Mouse (Mus musculus) left cerebral cortex, postnatal 14 days (tissue): Measurements from ENCODE around the gene Slc6a5. TPM values are rescaled to one million over a fixed set of nuclear protein-coding genes. Genes with fewer than 3 reads are reported as not detected.

Experiments
- DNase-seq, 2 experiments: peaks; one replicate each; pipeline ENCODE4 v3.0.0; 2021 to 2022; ENCODE audit warnings: low spot score in 2 of 2, mixed read lengths in 1 of 2
- intact Hi-C: fragments of 180-260 bp; cut with DNase I; formaldehyde crosslinking; loops from one replicate; pipeline ENCODE4 v1.15.1; 2025
- long read RNA-seq, 2 experiments: library from polyadenylated mRNA; stranded (forward); transcript quantifications; one replicate each; pipeline ENCODE4 v2.0.0; 2021
- total RNA-seq, 2 experiments: library from RNA; stranded (reverse); gene quantifications; 2 replicates each; pipeline ENCODE4 v1.2.3; 2021

Slc6a5 gene
- total RNA-seq = under 1 TPM; 0.04 to 0.18 TPM
- long read RNA-seq, experiment 1 = 0 reads
- long read RNA-seq, experiment 2 = 0 reads

DNA sequence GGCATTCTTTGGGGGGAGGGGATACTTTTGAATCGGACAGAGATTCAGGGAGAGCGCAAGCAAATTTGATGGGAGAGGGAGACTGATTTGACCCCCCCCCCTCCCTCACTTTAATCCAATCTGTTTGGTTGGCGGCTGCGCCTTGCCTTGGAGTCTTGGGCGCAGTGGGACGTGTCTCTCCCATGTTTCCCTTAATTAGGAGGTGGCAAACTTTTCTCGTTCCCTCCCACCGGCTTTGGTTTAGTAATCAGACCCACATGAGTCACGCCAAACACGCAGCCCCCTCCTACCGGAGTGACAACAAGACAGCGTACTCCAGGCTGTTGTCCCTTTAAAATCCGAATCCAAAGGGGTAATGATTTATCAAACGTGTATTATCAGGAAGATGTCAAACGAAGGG is at the start of gene Slc6a5:
Gene Slc6a5, plus strand, starts transcription at position 297 of the 400 bp plus-strand sequence.
- DNase-seq = no peak
- intact Hi-C loops = loop anchor here (5.0 kb wide), 3 partner anchors 273 to 1712 kb away; partner anchors contain the start of genes Dbx1 and Slc17a6

DNA sequence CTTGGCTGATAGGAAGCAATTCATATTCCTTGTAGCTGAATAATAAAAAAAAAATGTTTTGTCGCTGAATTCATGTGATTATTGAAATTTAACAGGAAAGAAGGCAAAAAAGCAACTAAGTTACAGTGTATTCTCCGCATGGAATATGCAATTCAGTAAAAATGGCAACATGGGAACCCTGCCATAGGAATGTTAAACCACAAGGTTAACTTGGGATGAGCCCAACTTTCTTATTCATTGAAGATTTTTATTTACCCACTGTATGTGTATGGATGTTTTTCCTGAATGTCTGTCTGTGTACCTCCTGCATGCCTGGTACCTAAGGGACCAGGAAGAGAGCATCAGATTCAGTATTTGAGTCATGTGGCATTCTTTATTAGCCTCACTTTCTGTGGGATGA is 48.8 kb upstream of the Slc6a5 start:
- intact Hi-C loops = no loop called here
- no peak for DNase-seq

DNA sequence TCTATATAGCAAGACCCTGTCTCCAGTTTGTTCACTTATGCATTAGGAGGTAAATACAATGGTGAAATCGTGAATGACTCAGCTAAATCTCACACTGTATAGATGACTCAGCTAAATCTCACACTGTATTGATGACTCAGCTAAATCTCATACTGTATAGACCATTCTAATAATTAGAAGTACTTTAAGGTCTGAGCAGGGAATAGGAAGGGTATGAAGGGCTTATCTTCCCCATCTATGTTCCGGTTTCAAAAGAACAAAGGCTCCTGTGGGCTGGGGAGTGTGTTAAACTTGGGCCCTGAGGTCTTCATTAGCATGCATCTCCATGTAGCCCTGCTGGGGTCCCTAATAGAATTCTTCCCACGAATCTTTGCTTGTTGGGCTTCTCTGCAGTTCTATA is 46.2 kb upstream of the Slc6a5 start:
- intact Hi-C loops = no loop called here
- DNase-seq = no peak

DNA sequence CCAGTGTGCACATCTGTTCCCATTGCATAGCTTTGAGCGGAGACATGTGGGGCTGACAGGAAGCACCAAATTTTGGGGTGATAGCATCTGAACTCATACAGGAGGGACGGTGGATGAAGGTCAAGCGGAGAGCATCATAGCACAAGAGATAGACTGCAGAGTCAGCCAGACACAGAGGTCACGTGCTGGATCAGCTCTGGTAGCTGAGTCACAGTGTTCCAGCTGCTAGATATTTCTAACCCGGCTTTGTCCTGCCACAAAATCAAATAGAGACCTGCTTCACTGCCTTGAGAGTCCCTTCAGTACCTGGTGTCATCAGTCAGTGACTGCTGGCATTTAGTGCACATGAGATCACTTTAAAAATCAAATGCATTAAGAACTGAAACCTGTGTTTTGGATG is 40.3 kb upstream of the Slc6a5 start:
- intact Hi-C loops = no loop called here
- DNase-seq = no peak

DNA sequence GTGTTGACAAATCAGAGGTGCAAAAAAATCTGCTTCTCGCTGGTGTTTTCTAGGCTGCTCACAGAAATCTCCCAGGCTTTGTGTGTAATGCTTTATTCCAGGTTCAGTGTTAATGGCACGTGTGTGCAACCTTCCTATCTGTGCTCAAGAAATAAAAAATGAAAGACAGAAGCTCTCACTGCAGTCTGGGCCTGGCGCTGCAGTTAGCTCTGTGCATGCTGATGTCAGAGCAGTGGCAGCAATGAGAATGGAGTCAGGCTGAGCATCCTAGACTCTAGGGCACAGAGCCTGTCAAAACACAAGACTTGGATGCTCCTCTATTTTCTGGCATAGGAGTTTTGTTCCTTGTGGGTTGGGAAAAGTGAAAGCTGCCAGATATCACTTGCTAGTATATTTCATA is 39.7 kb upstream of the Slc6a5 start:
- peak; percentile 12 to 34 for DNase-seq
- intact Hi-C loops = no loop called here

DNA sequence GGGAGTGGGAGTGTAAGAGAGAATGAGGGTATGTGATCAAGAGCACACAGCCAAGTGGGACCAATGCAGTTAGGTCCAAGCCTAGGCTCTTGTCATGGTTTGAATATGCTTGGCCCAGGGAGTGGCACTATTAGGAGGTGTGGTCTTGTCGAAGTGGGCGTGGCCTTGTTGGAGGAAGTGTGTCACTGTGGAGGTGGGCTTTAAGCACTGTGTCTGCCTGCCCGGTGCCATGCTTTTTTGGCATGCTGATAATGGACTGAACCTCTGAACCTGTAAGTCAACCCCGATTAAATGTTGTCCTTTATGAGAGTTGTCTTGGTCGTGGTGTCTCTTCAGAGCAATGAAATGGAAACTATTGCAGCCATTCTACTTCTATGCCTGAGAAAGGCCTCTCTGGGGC is 32.6 kb upstream of the Slc6a5 start:
- DNase-seq = no peak
- intact Hi-C loops = no loop called here

DNA sequence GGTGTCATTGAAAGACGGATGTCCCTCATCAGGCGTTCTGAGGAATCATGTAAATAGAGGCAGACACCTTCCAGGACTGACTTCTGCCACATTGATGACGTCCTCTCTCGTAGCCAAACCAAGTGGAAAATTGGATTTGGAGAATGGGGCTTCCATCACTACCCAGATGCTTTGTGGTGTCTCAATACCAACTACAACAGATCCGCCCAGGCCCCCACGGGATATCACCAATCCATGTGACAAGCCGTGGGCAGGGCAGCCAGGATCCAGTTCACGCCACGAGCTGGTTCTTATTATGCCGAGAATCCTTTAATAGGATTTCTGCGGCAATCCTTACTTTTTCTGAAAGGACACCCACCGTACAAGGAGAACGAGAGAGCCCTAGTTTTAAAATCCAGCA is 30.9 kb upstream of the Slc6a5 start:
- DNase-seq = no peak
- intact Hi-C loops = no loop called here

DNA sequence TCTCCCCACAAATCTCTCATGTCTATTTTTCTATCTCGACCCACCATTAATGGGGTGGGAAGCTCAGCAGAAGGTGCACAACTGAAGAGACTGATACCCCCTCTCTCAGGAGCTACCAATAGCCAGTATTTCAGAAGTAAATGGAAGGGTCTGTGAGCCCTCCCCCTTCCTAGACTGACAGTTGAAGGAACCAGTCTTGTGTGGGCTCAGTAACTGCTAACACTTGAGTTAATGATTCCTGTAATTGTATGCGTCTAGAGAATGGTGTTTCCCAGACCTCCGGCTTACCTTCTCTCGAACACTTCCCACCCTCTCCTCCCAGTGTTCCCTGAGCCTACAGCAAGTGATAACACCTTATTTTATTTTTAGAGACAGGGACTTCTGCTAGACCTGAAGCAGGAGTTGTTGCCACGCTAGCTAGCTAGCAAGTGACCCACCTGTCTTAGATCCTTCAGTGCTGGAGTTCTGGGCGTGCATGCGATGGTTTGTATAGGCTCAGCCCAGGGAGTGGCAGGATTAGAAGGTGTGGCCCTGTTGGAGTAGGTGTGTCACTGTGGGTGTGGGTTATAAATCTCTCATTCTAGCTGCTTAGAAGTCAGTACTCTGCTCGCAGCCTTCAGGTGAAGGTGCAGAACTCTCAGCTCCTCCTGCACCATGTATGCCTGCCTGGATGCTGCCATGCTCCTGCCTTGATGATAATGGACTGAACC is 29.8 kb upstream of the Slc6a5 start:
- DNase-seq = no peak
- intact Hi-C loops = no loop called here

DNA sequence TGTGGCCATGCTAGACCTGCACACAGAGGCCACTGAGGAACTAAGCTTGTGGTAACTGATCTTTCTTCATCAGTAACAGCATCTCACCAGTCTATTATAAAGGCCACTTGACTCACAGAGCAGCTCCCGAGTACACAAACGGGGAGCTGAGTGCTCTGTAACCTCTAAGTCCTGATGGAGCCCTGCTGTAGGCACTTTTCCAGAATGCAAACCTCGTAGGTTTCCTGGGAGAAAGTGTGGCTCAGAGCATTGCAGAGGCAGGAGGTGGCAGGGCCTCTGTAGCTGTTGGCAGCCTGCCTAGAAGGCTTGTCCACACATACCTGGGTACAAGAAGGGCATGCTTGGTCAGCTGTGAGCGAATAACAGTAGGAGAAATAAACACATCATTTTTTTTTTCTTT is 27.7 kb upstream of the Slc6a5 start:
- intact Hi-C loops = no loop called here
- DNase-seq = no peak

DNA sequence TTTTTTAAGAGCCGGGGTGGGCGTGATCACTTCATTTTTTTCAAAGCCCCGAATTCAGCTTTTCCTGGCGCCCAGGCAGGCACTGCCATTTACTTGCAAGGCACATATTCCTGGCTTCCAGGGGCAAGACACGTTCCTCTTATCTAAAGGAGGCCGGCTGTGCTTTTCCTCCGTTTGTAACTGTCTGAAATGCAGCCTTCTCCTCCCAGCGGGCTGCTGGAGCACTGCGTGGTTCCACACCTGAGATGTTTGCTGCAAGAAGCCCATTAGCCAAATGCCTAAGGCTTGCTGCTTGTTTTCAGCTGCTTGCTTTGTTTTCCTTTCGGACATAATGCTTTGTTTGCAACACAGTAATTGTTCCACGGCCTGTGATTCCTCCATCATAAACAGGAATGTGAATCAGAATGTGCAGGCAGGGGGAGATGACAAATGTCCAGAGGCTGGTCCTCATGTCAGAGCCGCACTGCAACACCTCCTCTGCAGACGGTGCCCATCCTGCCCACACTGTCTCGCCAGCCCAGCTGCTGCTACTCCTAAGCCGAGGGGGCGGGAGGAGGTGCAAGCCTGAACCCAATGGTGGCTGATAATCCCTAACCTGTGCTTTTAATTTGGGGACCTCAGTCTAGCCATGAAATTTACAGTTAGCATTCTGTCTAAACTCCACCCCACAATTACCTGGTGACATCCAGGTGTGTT is 27.1 kb upstream of the Slc6a5 start:
- intact Hi-C loops = no loop called here
- DNase-seq = peak; percentile 37 to 38

DNA sequence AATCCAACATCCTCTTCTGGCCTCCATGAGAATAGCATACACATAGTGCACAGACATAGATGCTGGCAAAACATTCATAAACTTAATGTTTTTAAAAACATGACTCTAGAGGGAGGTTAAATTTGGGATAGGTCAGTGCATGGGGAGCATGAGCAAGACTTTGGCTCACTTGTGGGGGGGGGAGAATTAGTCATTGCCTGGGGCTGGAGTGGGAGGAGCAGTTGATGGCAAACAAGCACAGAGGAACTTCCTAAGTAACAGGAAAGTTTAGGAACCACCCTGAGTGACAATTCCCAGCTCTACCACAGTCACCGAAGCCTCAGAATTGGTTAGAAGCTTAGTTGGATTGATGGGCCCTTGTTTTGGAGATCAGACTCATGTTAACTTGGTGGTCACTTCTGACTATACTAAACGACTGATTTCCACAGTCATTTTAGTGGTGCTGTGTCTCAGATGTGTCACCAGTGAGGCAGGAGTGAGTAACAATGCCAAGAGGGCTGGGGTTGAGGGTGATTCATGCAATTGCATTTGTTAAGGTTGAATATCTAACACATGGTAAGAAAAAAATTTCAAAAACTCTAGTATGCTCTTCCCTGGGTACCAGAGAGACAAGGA is 22.1 kb upstream of the Slc6a5 start:
- DNase-seq = no peak
- intact Hi-C loops = no loop called here

DNA sequence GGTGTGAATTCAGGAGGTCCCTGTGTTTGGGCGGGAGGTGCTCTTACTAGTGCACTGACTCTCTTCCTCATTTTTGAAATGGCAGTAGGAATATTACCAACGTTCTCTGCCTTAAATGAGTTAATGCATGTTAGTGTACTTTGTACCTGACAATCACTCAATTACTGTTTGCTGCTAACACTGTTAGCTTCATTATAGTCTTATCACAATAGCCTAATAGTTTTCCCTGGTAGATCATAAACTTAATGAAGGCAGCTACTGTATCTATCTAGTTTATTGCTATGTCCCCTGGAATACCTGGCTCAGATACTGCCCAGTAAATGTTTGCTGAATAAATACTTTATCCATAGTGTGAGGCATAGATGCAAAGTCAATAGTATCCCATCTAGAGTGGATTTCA is 15.2 kb upstream of the Slc6a5 start:
- intact Hi-C loops = no loop called here
- no peak for DNase-seq

DNA sequence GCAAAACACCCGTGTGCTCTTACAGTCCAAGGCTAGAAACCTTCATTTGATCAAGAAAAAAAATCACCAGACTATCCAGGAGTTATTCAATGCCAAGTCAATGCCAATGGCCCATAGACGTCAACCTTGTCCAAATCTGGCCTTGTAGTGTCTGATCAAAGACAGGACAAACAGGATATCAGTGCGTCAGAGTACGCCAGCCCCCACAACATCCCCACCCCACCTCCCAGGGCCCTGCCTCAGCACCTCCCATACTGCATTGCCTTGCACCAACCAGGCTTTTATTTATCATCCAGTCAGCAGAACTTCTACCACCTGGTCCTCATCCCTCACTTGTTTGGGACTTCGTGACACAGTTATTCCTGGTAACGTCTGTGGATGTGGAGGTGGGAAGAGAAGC is 14.7 kb upstream of the Slc6a5 start:
- intact Hi-C loops = no loop called here
- DNase-seq = no peak

DNA sequence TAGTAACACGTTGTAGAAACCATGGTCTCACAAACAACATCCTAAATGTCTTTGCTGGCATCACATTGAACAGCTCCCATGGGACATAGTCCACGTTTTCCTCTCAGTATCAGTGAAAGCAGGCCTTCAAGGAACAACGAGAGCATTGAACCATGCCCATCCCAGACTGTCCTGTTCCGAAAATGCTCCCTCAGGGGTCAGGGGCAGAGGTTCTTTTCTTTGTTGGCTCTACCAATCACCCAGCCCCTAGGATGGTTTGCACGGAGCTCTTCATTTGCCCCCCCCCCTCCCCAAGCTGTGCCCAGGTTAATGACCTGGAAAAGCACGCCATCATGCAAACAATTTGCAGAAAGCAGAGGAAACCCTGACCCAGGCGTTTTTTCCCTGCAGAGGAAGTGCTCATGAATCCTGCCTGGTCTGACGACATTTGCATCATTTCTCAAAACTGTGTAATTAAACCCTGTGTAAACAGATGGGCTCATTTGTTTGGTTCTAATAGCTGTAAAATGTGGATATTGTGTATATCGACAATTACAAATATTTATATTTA is 7.9 kb upstream of the Slc6a5 start:
- no peak for DNase-seq
- intact Hi-C loops = no loop called here

DNA sequence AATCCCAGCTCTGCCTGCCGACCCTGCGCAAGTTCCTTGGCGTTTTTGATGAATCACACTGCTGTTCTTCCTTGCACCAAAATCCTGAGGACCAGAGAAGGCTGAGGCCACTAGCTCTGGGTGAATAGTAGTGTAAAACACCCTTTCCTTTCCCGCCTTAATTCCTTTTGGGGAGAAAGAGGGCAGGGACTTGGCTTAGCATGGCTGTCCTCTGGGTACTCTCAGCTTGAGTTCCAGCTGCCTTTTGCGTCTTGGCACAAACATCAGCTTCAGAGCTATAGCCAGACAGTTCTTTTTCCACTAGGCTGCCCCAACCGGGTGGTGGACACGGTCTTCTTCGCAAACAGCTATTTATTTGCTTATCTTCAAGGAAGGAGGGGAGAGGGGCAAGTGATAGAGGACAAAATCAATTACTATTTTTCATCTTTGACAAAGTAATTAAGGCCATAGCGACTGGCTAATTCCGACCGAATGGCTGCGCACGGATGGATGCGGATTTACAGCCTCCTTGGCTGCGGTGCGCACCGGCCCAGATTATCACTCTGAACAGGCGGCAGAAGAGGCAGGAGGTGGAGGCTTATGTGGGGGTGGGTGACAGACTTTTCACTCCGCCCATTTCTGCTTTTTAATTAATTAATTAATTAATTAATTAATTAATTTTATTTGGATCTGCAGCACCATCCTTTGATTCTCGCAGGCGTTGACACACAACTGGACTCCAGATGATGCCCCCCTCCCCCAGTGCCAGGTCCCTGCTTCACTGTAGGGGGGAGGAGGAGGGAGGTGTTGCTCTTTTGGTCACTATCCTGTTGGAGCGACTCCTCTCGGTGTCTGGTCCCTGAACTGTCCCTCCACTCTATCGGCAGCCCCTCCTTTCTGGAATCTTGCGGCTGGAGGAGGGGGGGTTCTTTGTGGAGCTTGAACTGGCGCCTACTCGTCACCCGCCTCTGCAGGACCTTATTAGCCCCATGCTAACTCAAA is 2.5 kb upstream of the Slc6a5 start:
- intact Hi-C loops = no loop called here
- no peak for DNase-seq

DNA sequence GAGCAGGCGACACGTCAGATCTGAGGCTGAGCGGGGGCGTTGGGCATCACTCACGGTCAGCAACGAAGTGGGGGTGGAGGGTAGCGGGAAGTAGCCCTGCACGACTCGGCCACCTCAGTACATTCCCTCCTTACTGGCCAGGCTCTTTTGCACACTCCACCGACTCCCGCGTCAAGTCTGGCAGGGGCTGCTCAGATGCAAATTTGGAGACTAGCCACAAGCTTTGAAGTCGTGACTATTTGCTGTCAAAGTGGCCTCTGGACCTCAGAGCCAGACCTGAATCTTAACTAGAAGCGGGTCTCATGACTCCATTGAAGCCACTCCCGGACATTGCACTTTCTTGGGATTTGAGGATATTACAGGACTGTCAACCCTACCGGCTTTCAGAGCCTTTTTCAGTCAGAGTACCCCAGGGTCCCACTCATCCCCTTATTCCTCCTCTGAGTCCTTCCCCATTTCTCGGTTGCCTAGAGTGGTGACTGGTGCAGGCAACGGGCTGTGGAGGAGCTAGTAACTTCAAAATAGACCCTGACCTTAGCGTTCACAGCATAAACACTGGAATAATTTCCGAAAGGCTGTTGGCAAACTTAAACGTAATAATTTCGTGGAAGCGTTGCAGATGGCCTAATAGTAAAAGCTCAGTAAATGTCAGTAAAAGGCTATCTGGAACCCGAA is 1.6 kb upstream of the Slc6a5 start:
- DNase-seq = no peak
- intact Hi-C loops = no loop called here

DNA sequence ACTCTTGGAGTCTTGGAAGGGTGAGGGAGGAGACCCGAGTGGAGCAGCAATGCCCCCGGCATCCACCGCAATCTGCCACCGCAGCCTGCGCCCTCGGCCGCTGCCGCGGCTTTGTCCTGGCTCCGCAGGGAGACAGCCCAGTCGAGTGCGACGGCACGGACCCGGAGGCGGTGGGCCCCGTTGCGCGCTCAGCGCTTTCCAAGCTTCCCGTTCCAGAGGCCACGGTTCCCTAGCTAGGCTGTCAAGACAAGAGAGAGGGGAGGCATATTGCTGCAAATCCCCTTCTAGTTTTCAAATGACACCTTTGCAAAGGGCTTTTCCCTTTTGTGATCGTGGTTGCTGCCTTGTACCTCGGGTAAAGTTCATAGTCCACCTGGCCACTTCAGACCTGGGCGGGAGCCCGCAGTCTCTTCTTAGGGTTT is 945 bp upstream of the Slc6a5 start:
- intact Hi-C loops = no loop called here
- no peak for DNase-seq

DNA sequence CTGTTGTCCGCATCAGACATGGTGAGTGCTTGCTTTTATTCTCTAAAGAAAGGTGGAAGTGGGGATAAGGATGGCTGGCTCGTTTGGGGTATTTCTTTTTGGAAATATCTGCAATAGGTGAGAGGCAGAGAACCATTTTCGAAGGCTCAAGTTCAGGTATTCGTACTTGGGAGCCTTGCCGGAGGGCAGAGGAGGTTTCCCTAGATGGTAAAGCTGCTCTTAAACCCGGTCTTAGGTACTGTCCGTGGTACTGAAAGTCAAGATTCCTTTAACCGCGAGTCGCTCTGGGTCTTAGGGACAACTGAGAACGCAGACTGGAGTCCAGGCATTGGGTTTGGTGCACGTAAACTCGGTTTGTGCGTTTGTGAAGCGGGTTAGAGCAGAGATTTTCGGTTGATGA is 415 bp downstream of the Slc6a5 start:
- DNase-seq = no peak
- intact Hi-C loops = loop anchor here (5.0 kb wide), 3 partner anchors 273 to 1712 kb away; partner anchors contain the start of genes Dbx1 and Slc17a6
